Mouse (Mus musculus) spleen, adult 2 months (tissue): ENCODE results near the gene Uba7.

Experiments
- CTCF ChIP-seq: fragments of 200-500 bp; IDR thresholded peaks from 2 replicates; pipeline ENCODE4 v1.5.1; 2011; ENCODE audit warnings: mild to moderate bottlenecking, inconsistent platforms; ENCODE audit not compliant: insufficient read depth, insufficient read length, insufficient replicate concordance; ENCODE audit errors: extremely low read depth
- POLR2A ChIP-seq: fragments of 200-500 bp; IDR thresholded peaks from 2 replicates; pipeline ENCODE4 v1.6.1; 2011; ENCODE audit warnings: low read depth, low read length, inconsistent platforms

GRCm38 (mm10) chr9:107974491-107975171, 674 bp upstream of the Uba7 start:
- TF ChIP-seq CTCF (no peak), POLR2A (no peak)
